Mouse (Mus musculus) heart, postnatal 10 days (tissue): ENCODE data around the gene Ehbp1l1. TPM values are rescaled to one million over a fixed set of nuclear protein-coding genes. Genes with fewer than 3 reads are reported as not detected.

ENCODE experiments used
- DNase-seq, 2 experiments: peaks; one replicate each; pipeline ENCODE4 v3.0.0; 2021
- intact Hi-C: fragments of 180-260 bp; cut with DNase I; formaldehyde crosslinking; loops from one replicate; pipeline ENCODE4 v1.15.1; 2025
- microRNA-seq, 2 experiments: library from miRNA; unstranded; fragments of <30 nt; microRNA quantifications; one replicate each; pipeline ENCODE4 v1.2.0; 2022
- total RNA-seq, 2 experiments: library from RNA; stranded (reverse); gene quantifications; 2 replicates each; pipeline ENCODE4 v1.2.3; 2021

The Ehbp1l1 gene
- total RNA-seq, 2 experiments from 2014 or later, result 154 to 161 TPM

DNA sequence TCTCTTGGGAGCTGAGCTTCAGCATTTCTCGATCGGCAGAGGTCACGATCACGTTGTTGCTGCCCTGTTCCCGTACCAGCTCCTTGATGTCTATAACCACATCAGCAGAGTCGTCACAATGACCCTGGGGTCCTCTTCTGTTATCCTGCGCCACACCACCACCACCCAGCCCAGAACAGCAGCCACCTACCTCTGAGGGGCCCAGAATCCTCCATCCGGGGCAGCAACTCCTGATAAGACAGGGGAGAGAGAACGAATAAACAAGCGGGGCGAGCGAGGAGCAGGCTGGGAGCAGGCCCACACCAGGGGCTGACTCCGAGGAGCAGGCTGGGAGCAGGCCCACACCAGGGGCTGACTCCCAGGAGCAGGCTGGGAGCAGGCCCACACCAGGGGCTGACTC is 39.7 kb downstream of the Ehbp1l1 start:
- intact Hi-C loops, result no loop called here
- DNase-seq, result no peak

DNA sequence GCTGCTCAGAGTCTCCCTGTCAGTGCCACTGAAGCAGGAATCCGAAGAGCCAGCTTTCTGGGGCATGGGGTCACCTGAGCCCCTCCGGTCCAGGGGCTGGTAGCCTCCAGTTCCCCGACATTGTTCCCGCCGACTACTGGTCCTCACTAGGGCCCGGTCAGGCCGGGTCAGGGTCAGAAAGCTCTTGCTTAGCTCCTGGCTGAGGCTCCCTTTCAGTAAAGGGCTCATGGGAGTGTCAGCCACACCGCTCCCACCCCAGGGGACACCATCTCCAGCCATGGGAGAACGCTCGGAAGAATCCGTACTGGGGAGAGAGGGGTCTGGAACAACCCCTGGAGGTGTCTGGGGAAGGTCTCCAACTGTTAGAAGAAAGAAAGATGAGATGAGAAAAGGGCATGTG is 40.3 kb downstream of the Ehbp1l1 start:
- no peak for DNase-seq
- intact Hi-C loops, result no loop called here

DNA sequence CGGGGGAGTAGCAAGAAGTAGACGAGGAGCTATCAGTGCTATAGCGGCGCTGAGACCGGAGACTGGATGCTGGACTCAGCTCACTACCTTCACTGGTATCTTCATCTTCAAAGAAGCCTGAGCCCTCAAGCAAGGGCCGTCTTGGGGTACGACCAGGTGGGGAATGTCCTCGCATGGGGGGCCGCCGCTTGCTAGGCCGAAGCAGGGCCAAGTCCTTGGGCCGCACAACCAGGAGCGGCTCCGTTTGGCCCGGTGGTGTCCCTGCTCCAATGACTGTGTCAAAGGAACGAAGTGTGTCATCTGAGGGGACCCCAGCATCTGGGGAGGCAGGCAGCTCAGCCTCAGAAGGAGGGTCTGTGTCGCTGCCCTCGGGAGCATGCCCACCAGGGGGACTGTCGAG is 40.7 kb downstream of the Ehbp1l1 start:
- intact Hi-C loops, result no loop called here
- DNase-seq, result no peak

DNA sequence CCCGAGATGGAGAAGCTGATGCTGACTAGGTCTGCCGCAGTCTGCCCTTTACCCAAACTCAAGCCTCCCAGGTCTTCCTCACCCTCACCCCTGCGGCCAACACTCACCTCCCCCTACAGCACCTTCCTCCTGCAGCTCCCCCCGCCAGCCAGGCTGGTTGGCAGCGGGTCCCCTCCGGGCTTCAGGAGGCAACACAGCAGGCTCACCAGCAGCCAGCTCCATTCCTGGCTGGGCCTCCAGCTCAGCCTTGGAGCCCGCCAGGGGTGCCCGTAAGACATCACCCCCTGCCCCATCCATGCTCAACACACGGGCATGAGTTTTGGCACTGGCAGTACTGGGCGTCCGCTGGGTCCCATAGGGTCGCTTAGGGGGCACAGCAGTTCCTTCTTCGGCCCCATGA is 41.1 kb downstream of the Ehbp1l1 start:
- no peak for DNase-seq
- intact Hi-C loops, result no loop called here

DNA sequence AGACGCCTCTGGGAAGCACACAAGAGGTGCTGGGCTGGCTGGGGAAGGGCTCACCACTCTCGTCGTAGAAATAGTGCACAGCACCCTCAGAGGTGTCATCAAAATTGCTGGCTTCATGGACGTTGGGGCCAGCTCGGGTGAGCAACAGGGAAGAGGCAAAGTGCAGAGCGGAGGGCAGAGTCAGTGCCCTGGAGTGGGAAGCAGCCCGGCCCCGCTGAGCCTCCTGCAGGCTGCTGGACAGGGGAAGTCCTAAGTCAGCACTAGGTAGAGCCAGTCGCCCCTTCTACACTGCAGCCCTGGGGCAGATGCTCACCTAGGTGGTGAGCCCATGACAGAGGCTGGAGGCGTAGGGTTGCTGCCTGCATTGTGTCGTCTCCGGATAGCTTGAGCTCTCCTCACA is 41.9 kb downstream of the Ehbp1l1 start:
- DNase-seq, result no peak
- intact Hi-C loops, result no loop called here

DNA sequence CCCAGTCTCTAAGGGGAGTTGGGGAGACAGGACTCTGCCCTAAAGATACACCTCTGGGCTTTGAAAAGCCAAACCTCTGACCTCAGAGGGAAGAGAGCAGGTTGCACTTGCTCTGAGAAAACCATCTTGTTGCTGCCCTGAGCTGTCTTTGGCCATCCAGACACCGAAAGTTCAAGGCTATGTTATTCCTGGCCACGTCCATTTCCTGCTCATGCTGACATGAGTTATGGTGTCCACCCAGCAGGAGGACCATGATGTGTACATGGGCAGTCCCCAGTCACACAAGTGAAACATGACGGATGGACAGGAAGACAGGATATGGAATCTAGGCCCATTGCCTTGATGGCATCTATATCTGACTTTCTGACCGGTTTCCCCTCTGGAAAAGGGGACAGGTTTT is 45.7 kb downstream of the Ehbp1l1 start:
- DNase-seq, result no peak
- intact Hi-C loops, result no loop called here

DNA sequence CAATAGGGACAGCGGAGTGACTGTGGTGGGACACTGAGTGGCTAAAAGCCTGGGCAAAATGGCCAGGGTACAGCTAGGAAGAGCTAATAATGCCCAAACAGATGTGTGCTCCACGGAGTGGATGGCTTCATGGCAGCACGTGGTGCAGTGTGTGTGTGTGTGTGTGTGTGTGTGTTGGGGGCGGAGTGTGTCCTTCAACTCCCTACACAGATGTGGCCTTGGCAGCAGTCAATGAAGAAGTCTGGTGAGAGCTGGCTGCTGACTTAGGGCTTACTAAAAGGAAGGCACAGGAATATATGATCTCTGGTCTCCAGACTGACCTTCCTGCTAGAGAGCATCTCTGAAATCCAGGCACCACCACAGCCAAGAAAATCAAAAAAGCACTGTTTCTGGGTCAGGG is 57.7 kb downstream of the Ehbp1l1 start:
- no peak for DNase-seq
- intact Hi-C loops, result no loop called here

DNA sequence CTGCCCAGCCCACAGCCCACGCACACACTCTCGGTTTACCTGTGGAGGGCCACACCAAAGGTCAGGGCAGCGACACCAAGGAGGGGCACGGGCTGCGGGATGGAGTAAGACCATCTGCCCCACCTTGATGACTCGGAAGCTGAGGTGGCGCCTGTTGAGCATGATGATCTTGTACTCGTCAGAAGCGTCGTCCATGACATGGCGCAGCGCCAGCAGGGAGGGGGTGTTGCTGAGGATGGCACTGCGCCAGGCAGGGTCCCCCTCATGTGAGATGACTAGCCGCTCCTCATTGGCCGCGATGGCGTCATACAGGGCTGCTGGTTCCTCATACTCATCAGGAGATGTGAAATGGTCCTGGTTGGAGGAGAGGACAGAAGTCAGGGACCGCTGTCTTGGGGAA is 59.7 kb downstream of the Ehbp1l1 start:
- no peak for DNase-seq

DNA sequence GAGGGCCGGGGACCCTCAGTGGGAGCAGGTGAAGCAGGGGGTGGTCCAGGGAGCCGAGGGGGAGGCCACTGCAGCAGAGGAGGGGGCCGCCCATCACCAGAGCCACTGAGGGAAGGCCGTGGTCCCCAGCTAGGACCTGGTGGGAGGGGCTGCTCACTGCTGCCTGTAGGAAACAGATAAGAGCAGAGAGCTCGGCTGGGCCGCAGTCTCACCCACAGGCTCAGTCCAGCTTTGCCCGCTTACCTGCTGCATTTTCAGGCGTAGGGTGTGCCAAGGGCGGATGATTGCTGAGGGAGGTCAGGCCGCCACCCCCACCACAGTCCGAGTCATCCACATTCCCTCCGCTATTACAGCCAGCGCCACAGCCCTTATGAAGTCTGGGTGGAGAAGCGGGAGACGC is 60.7 kb downstream of the Ehbp1l1 start:
- intact Hi-C loops, result no loop called here

More for the DNA sequence above, 59.7 kb downstream of the Ehbp1l1 start:
- intact Hi-C loops, result no loop called here

DNA sequence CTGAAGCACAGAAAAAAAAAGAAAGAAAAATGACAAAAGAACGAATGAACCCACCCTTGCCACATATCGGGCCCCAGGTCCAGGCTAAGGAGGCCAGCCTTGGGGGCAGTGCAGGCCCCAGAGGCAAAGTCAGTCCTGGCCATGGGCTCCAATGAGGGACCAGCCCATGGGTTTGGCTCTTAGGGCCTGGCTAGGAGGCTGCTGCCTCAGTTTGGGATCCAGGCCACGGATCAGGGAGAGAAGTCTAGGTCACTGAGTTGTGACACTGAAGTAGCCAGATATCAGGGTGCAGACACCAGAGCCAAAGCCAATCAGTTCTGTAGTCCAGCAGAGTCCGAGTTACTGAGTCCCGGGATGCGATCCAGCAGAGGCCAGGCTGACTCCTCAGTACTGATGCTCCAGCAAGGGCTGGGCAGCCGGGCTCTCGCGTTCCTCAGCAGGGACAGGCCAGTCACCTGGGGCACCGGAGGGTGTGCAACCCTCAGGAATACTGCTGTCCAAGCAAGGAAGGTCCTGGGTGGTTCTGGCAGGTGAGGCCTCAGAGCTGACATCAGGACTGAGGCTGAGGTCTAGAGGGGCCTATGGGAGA is 61.4 kb downstream of the Ehbp1l1 start:
- intact Hi-C loops, result no loop called here
- DNase-seq, result no peak

More for the DNA sequence above, 60.7 kb downstream of the Ehbp1l1 start:
- DNase-seq, result no peak

DNA sequence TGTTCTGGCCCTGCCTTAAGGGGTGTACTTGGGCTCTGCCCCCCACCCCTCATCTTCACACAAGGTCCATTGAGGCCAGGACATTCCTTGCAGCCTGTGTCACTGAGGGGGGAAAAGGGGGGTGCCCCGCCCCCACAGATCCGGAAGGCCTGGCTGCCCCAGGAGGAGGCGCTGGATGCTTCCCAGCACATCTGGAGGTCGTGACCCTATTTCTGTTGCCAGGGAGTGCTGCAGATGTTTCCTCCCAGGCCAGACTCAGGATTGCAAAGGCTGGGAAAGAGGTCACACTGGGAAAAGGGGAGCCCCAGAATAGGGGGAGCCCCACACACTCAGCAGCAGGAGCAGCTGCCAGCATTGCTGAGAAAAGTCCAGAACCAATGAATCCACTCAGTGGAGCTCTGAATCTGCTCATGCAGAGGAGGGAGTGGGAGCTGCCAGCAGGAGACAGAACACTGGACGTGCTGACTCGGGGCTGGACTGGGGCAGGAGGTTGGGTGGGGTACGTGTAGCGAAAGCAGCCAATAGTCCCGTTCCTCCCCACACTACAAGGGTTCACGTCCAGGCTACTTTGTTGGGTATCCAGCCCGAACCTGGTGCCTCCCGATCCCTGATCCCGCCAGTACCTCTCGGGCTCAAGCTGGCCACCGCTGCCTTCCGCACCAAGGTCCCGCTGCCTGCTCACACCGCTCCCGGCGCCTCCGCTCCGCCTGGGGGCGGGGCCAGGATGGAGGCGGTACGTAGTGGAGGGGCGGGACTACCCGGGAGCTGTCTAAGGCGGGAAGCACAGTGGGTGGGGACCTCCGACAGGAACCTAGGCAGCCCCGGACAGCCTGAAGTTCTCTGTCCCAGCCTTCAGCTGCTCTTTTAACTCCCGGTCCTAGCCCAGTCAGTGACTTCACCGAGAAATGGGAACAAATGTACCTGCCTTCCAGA is 62.9 kb downstream of the Ehbp1l1 start, which contains the start of gene Sipa1:
TSS of gene Sipa1 (minus strand) at position 727 of the 933 bp plus-strand sequence.
- DNase-seq, result peak; percentile 95 to 96
- intact Hi-C loops, result loop anchor here (2.0 kb wide), 1 partner anchor 30 kb away; no protein-coding TSS in a partner anchor

DNA sequence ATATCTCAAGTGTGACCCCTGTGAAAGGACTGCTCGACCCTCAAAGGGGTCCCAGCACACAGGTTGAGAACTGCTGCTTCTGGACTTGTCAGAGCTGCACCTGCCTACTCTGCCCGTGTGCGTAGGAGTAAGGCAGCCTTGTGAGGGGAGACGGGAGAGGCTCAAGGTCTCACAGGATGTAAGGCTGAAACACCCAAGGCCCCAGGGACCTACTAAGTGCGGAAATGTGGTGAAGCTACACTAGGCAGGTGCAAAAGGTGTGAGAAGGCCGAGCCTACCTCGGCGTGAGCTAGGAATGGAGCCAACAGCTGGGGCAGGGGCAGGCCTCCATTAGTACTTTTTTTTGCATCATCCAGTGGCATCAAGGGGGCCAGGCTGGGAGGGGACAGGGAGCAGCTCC is 63.8 kb downstream of the Ehbp1l1 start:
- no peak for DNase-seq
- intact Hi-C loops, result loop anchor here (2.0 kb wide), 1 partner anchor 30 kb away; no protein-coding TSS in a partner anchor

DNA sequence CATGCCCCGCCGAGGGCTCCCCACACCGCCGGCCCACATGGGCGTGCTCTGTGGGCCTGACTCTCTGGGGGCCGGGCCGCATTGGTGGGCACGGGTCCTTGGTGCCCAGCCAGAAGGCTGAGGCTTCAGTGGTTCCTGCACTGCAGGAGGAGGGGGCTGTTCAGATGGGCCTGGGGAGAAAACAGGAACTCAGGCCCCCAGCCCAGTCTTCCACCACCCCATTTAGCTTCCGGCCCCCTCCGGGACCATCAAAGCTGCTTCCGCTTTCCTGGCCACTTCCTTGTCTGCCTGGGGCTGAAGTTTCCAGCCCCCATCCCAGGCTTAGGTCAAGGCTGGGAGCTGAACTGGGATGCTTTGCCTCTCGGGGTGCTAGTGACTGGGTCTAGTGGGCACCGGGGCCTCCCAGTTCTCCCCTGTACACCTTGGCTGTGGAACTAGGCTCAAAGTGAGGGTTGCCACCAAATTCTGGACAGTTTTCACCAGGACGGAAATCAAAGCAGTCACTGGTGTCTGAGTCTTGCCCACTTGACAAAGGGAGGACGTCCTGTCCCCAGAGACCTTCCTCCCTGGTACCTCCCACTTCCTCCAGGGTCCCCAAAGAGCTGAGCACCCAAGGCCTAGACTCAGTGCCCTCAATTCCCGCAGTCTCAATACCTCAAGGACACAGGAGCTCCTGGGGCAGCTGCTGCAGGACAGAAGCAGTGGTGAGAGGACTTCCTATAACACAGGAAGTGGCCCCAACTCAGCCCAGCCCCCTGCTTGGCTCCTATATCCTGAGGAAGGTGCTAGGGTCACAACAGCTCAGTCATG is 65.0 kb downstream of the Ehbp1l1 start:
- intact Hi-C loops, result no loop called here

More for the DNA sequence above, 65.0 kb downstream of the Ehbp1l1 start:
- peak; percentile 59 to 60 for DNase-seq

Small RNA genes within 50 kb of the gene (microRNA-seq; reads per million reads assigned to microRNA genes)
- 0 to 0.70 reads per million in 2 experiments for gene Mir6987

Other genes with a start within 250 kb of the Ehbp1l1 start
- 10 to 100 TPM; 24.3 to 25.5 TPM for gene Mus81, start 237.9 kb downstream of the Ehbp1l1 start, total RNA-seq
- 100 to 1,000 TPM; 497 to 519 TPM for gene Cfl1, start 235.9 kb downstream of the Ehbp1l1 start, total RNA-seq
- 1 to 10 TPM in 1 of 2 experiments, under 1 TPM in 1; 0.69 to 1.2 TPM for gene 1700020D05Rik, start 222.5 kb downstream of the Ehbp1l1 start, total RNA-seq
- gene Snx32, start 215.8 kb downstream of the Ehbp1l1 start, total RNA-seq, result 1 to 10 TPM; 6.1 to 7.7 TPM
- not detected for gene Ovol1, start 165.7 kb downstream of the Ehbp1l1 start, total RNA-seq
- 1 to 10 TPM; 4.1 to 4.5 TPM for gene Ap5b1, start 158.3 kb downstream of the Ehbp1l1 start, total RNA-seq
- gene Rnaseh2c, start 124.4 kb downstream of the Ehbp1l1 start, total RNA-seq, result 10 to 100 TPM; 63.6 to 76.0 TPM
- gene Kat5, start 116.1 kb downstream of the Ehbp1l1 start, total RNA-seq, result 10 to 100 TPM; 34.2 to 43.5 TPM
- 10 to 100 TPM; 32.6 to 38.2 TPM for gene Rela, start 88.8 kb downstream of the Ehbp1l1 start, total RNA-seq
- gene Sipa1, start 62.6 kb downstream of the Ehbp1l1 start, total RNA-seq, result 10 to 100 TPM; 44.2 to 49.6 TPM
- 10 to 100 TPM; 41.3 to 47.8 TPM for gene Map3k11, start 37.6 kb downstream of the Ehbp1l1 start, total RNA-seq
- gene Pcnx3, start 37.4 kb downstream of the Ehbp1l1 start, total RNA-seq, result 10 to 100 TPM; 34.7 to 37.9 TPM
- not detected for gene Kcnk7, start 21.9 kb downstream of the Ehbp1l1 start, total RNA-seq
- 10 to 100 TPM; 44.0 to 47.7 TPM for gene Fam89b, start 3.3 kb upstream of the Ehbp1l1 start, total RNA-seq
- 10 to 100 TPM; 77.0 to 79.2 TPM for gene Ltbp3, start 14.6 kb upstream of the Ehbp1l1 start, total RNA-seq
- 10 to 100 TPM; 63.4 to 65.7 TPM for gene Scyl1, start 45.1 kb upstream of the Ehbp1l1 start, total RNA-seq
- gene Frmd8, start 149.0 kb upstream of the Ehbp1l1 start, total RNA-seq, result 10 to 100 TPM; 19.0 to 20.5 TPM
- gene Slc25a45, start 151.5 kb upstream of the Ehbp1l1 start, total RNA-seq, result 1 to 10 TPM; 4.6 to 5.9 TPM
- 1 to 10 TPM; 1.1 to 1.2 TPM for gene Tigd3, start 167.8 kb upstream of the Ehbp1l1 start, total RNA-seq
- 100 to 1,000 TPM; 100 to 101 TPM for gene Dpf2, start 186.7 kb upstream of the Ehbp1l1 start, total RNA-seq
- gene Cdc42ep2, start 198.5 kb upstream of the Ehbp1l1 start, total RNA-seq, result 10 to 100 TPM; 14.0 to 16.0 TPM
- 10 to 100 TPM; 21.1 TPM for gene Pola2, start 237.9 kb upstream of the Ehbp1l1 start, total RNA-seq